Mouse (Mus musculus) lung, postnatal 0 days (tissue): ENCODE measurements around the gene Vegfa.

Experiments used
- CTCF ChIP-seq: IDR thresholded peaks from 2 replicates; pipeline ENCODE4 v1.5.1; 2016; ENCODE audit warnings: antibody characterized with exemption, mild to moderate bottlenecking
- EP300 ChIP-seq: IDR thresholded peaks from 2 replicates; pipeline ENCODE4 v1.6.1; 2016; ENCODE audit warnings: antibody characterized with exemption, mild to moderate bottlenecking, control low read depth

DNA sequence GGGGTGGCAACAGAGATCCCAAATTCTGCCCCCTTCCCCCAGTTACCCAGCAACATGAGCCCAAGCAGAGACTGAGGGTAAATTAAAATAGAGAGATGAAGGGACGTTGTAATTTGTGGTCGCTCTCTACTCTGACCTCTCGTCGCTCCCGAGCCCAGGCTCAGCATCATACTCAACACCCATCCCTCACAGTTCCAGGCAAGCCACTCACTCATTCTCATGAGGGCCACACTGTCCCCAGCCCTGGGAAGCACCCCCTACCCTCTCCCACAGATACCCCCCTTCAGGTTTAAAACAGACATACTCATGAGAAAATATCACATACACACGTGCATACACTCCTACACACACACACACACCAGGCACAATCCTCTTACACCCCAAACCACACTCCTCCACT lies 45.8 kb downstream of the Vegfa start:
- TF ChIP-seq CTCF (no peak), EP300 (no peak)
